Mouse (Mus musculus): ENCODE data around the gene Fap. TPM values are rescaled to one million over a fixed set of nuclear protein-coding genes. Genes with fewer than 3 reads are reported as not detected.
A peak's percentile ranks its signal among the peaks of the same experiment; 100 is the strongest.

Gene Fap
- total RNA-seq, 2 experiments from 2014 or later, result 3.8 to 7.2 TPM

DNA sequence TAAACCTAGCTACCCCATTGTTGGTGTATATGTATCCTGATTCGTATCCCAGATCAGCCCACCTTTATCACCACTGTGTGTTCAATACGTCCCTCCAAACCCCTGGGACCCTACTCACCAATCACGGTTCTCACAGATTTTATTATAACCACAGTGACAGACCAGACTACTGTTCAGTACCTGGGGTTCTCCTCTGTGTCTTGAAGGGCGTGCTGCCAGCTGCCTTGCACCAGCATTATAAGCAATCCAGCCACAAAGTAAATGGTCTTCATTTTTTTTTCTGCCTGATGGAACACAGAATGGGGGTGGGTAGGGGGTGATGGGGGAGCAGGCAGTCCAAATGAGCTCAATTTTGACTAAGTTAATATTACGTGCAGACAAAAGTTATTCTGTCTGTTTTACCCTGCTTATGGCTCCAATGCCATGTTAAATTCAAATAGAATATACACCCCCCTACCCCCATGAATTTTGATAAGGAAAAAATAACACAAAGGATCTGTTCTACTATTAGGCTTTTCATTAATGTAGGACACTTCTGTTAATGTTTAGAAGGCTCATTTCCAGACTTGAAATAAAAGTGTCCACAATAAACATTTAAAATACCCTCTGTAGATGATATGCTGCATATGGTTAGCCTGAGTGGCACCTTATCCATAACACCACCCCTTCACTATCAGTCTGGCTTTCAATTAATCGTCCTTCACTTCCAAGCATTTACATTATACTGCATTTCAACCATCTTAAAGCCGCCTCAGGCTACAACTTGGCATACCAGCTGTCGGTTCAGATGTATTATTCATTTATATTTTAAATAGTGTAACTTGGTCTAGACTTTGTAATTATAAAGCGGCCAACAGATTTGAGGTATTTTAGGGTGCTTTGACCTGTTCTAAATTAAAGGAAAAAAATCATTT, 93.3 kb downstream of the Fap start:
- Histone ChIP-seq H3K27ac (no peak overlapping the region), H3K4me3 (no peak overlapping the region)
- no peak for TF ChIP-seq CTCF (IDR thresholded peaks at IDR 0.05)
- no peak for DNase-seq
- intact Hi-C loops (cut with DNase I), result no loop called here

DNA sequence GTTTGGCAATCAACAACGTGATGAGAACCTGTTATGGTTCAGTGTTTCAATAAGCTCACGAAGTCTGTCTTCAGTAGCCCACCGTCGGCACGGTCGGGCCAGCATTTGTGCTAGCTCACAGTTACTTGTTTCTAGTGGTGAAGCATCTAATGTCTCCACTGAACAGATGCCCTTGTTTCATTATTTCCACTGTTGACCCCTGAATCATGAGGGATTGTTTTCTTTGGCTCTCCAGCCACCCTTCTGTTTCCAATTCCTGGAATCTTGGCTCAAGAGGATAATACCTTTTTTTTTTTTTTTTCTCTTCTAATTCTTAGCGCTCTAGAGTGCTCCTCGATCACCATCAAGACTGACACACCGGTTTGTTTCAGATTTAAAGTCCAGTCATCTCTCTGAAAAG, 104.3 kb downstream of the Fap start:
- peak overlapping the region; percentile 23 for H3K4me3 ChIP-seq
- TF ChIP-seq CTCF (IDR thresholded peaks at IDR 0.05), result no peak
- H3K27ac ChIP-seq, result no peak overlapping the region
- no peak for DNase-seq
- intact Hi-C loops (cut with DNase I), result no loop called here

DNA sequence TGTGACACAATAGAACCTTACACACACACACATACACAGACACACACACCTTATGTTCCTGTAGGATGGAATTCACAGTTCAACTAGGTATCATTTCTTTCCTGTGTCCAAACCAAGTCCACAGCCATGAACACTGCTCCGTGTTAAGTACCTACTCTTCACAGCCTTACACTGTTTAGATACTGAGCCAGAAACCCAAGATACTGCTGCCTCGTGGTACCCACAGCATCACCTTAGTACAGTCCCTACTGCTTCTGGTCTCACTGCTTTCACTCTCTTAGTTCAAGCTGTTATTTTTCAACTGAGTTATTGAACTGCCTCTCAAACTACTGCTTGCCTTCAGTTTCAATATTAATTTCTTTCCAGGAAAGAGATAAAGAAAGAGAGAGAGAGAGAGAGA, 110.6 kb downstream of the Fap start:
- intact Hi-C loops (cut with DNase I), result no loop called here
- Histone ChIP-seq H3K27ac (no peak overlapping the region), H3K4me3 (no peak overlapping the region)
- DNase-seq, result no peak
- TF ChIP-seq CTCF (IDR thresholded peaks at IDR 0.05), result no peak

DNA sequence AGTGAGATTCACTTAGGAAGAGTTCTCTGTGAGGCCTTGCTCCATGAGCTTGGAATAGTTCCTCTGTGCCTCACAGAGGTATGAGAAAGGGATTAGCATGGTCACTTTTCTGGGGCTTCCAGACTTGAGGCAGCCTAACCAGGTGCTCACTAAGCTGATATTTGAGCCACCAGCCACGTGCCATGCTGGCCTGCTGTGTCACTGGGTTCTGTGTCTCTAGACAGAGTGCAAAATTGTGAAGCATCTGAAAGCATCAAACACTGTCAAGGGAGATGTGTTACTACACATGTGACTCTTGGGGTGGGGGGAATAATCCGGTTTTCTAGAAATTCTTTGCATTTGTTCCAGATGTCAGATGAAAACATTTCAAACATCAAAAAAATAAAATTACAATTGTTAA, 111.7 kb downstream of the Fap start:
- Histone ChIP-seq H3K27ac (no peak overlapping the region), H3K4me3 (no peak overlapping the region)
- DNase-seq, result no peak
- intact Hi-C loops (cut with DNase I), result no loop called here
- no peak for TF ChIP-seq CTCF (IDR thresholded peaks at IDR 0.05)

- intact Hi-C loops (cut with DNase I), result no loop called here
Measured at GRCm38 (mm10) chr2:62460815-62461450, 112.9 kb downstream of the Fap start.

DNA sequence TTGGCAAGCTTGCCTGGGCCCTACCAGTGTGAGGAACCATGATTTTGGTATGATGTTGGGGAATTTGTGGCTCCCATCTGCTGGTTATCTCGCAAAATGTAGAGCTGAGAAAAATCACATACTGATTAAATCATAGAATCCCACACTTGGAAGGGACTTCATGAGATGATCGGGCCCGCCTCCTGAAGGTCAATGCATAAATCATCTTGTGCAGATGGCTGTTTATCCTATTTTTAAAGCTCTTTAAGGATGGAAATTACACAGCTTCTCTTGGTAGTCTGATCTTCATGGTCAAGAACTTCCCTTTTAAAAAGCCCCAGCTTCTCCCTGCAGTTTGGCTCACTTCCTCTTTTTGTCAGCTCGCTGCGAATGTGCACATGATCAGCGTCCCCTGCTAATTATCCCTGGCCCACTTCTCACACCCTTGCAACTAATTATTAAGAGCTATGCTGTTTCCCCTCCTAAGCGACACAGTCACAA, 113.6 kb downstream of the Fap start:
- no peak for DNase-seq
- TF ChIP-seq CTCF (IDR thresholded peaks at IDR 0.05), result no peak
- intact Hi-C loops (cut with DNase I), result no loop called here
- Histone ChIP-seq H3K4me3 (no peak overlapping the region), H3K27ac (no peak overlapping the region)

More at GRCm38 (mm10) chr2:62460815-62461450, 112.9 kb downstream of the Fap start:
- DNase-seq, result no peak
- Histone ChIP-seq H3K27ac (no peak overlapping the region), H3K4me3 (no peak overlapping the region)
- no peak for TF ChIP-seq CTCF (IDR thresholded peaks at IDR 0.05)

DNA sequence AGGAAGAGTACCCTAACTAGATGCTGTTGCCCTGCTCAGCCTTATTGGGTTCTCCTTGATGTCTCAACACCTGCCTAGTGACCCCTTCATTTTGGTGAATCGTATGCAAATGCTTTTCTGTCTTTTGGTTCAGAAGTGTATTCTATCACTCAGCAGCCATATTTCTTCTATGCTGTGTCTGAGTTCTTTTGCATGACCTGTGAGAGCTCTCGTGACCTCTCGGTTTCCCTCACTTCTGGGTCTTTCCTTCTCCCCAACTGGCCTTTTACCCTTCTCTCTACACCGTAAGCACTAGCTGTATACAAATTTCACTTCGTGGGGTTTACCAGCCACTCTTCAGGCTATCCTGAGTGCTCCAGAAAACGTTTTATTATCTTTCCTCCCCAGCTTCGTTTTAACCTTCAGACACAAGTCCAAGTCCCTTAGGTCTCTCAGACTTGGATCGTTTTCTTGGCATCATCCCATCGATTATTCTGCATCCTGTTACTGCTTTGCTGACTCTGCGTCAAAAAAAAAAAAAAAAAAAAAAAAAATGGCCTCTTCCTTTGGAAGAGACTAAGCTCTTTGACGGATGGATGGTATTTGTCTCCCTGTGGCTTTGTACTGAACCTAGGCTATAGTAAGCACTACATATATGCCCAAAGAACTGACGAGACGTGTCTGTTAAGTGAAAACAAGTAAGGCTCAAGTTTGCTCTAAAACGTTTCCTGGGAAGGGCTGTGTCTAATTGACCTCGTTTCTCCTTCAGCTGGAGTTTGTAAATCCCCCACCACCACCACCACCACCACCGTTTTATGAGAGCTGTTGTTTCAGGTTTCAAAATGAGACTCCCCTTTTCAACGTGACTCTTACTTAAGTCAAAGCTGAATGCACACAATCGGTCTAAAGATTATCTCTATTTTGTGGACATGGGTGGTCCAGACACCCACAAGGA, 114.4 kb downstream of the Fap start:
- Histone ChIP-seq H3K27ac (no peak overlapping the region), H3K4me3 (peak overlapping the region; percentile 36)
- TF ChIP-seq CTCF (IDR thresholded peaks at IDR 0.05), result no peak
- no peak for DNase-seq
- intact Hi-C loops (cut with DNase I), result loop anchor here (5.0 kb wide), 2 partner anchors 112 to 472 kb away; no protein-coding TSS in a partner anchor

DNA sequence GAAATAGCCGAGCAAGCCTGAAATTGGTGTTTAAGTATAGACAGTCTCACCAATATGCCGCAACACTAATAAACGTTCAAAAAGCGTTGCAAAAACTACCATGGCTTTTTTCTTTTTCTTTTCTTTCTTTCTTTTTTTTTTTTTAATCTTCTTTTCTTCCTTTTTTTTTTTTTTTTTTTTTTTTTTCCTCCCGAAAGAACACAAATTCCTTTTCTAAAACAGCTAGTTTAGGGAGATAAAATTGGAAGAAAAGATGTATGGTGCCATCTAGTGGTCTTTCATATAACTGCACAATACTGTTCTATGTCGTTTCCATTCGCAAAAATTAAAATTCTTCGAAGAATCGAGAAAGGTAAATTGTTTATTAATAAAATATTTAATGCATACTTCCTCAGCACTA, 115.8 kb downstream of the Fap start:
- H3K4me3 ChIP-seq, result no peak overlapping the region
- intact Hi-C loops (cut with DNase I), result loop anchor here (5.0 kb wide), 2 partner anchors 111 to 471 kb away; no protein-coding TSS in a partner anchor
- DNase-seq, result no peak
- peak; percentile 74 for TF ChIP-seq CTCF (IDR thresholded peaks at IDR 0.05)
- H3K27ac ChIP-seq, result no peak overlapping the region

- DNase-seq, result no peak
- Histone ChIP-seq H3K4me3 (no peak overlapping the region), H3K27ac (no peak overlapping the region)
- no peak for TF ChIP-seq CTCF (IDR thresholded peaks at IDR 0.05)
- intact Hi-C loops (cut with DNase I), result loop anchor here (5.0 kb wide), 2 partner anchors 108 to 468 kb away; no protein-coding TSS in a partner anchor
Measured at GRCm38 (mm10) chr2:62454991-62455390, 118.9 kb downstream of the Fap start.

- Histone ChIP-seq H3K27ac (no peak overlapping the region), H3K4me3 (no peak overlapping the region)
- no peak for DNase-seq
- intact Hi-C loops (cut with DNase I), result no loop called here
- no peak for TF ChIP-seq CTCF (IDR thresholded peaks at IDR 0.05)
Measured at GRCm38 (mm10) chr2:62454033-62454432, 119.8 kb downstream of the Fap start.

Other genes with a start within 250 kb of the Fap start
- gene Dpp4, start 161.8 kb downstream of the Fap start, total RNA-seq (2021), result 1 to 10 TPM; 4.6 to 5.2 TPM
- gene Gcg, start 90.4 kb downstream of the Fap start, total RNA-seq (2021), result not detected
- gene Ifih1, start 72.2 kb upstream of the Fap start, total RNA-seq (2021), result 1 to 10 TPM; 2.0 to 3.2 TPM
- 1 to 10 TPM; 2.6 to 4.4 TPM for gene Gca, start 90.2 kb upstream of the Fap start, total RNA-seq (2021)

All from gastrocnemius, adult 2 months (tissue).